ENCODE assay signal across 8 mouse cellular contexts in genomic region chr7:66388621-66389532, GRCm38 (mm10). TPM values are rescaled to one million over a fixed set of nuclear protein-coding genes. Genes with fewer than 3 reads are reported as not detected.
A peak's percentile ranks its signal among the peaks of the same experiment; 100 is the strongest.
DNase-seq lines count a peak whose midpoint lies in the region; ATAC-seq and TF ChIP-seq lines count a peak whose summit lies in the region.

No protein-coding gene starts in this region.

- peak; percentile 93 for DNase-seq in MEL (ENCODE audit: low read depth, low spot score)
- peak; percentile 25 for DNase-seq in cerebellum, adult 11 months
- peak; percentile 59 to 72 for DNase-seq in heart, postnatal 14 days
- peak; percentile 63 to 81 for DNase-seq in kidney, postnatal 4 days
- peak; percentile 55 for DNase-seq in thymus, postnatal 0 days (ENCODE audit: low spot score)

- peak; percentile 59 for TF ChIP-seq RAD21 in MEL (IDR thresholded peaks at IDR 0.05; ENCODE audit: low read depth, low read length)

- H3K27ac ChIP-seq in MEL (ENCODE audit: control insufficient read depth, low read depth, low read length): peak overlapping the region; percentile 61
- no peak overlapping the region for H3K27ac ChIP-seq in forebrain, embryonic 13.5 days
- peak overlapping the region; percentile 42 for H3K27ac ChIP-seq in liver, embryonic 16.5 days (ENCODE audit: low read length)
- H3K27ac ChIP-seq in neural tube, embryonic 12.5 days: no peak overlapping the region

- peak overlapping the region; percentile 89 to 97 for H3K4me3 ChIP-seq in MEL (ENCODE audit: control insufficient read depth in 1 of 2, insufficient read depth in 1 of 2, low read depth in 2 of 2, low read length in 2 of 2)
- peak overlapping the region; percentile 55 for H3K4me3 ChIP-seq in forebrain, embryonic 13.5 days
- H3K4me3 ChIP-seq in liver, embryonic 16.5 days (ENCODE audit: low read depth, low read length): peak overlapping the region; percentile 65
- peak overlapping the region; percentile 40 for H3K4me3 ChIP-seq in neural tube, embryonic 12.5 days

- intact Hi-C loops in heart, postnatal 14 days (cut with DNase I): loop anchor here (1.0 to 2.0 kb wide), 2 partner anchors 46 to 79 kb away; no protein-coding TSS in a partner anchor

- H3K36me3 ChIP-seq in MEL (ENCODE audit: control insufficient read depth in 1 of 2, insufficient read depth in 2 of 2, low read length in 2 of 2): peaks cover 0 to 3% of the 10 kb centered on the region in 2 experiments; a peak in 2 of 4 replicates
- no peaks in the 10 kb centered on the region for H3K36me3 ChIP-seq in forebrain, embryonic 13.5 days (ENCODE audit: poor library complexity, severe bottlenecking)
- no peaks in the 10 kb centered on the region for H3K36me3 ChIP-seq in liver, embryonic 16.5 days (ENCODE audit: control insufficient read depth, insufficient read depth)
- no peaks in the 10 kb centered on the region for H3K36me3 ChIP-seq in neural tube, embryonic 12.5 days

- peak overlapping the region; percentile 97 for H3K4me2 ChIP-seq in forebrain, embryonic 13.5 days
- peak overlapping the region; percentile 77 for H3K4me2 ChIP-seq in liver, embryonic 16.5 days (ENCODE audit: low read depth, low read length)
- peak overlapping the region; percentile 95 for H3K4me2 ChIP-seq in neural tube, embryonic 12.5 days (replicated peaks)

- no peak for TF ChIP-seq POLR2A in MEL (IDR thresholded peaks at IDR 0.05; ENCODE audit: control insufficient read depth in 1 of 2, insufficient read depth in 1 of 2, low read depth in 1 of 2, low read length in 2 of 2, poor library complexity in 1 of 2)

- no peaks in the 10 kb centered on the region for H3K27me3 ChIP-seq in MEL (ENCODE audit: control insufficient read depth in 1 of 2, insufficient read depth in 2 of 2, low read length in 2 of 2)
- H3K27me3 ChIP-seq in forebrain, embryonic 13.5 days: peaks cover 23% of the 10 kb centered on the region
- no peaks in the 10 kb centered on the region for H3K27me3 ChIP-seq in liver, embryonic 16.5 days (ENCODE audit: control insufficient read depth, insufficient read depth, low read depth, low read length)
- 0 out of 2 replicates have a peak, but pooled peaks cover 2% of the 10 kb centered on the region for H3K27me3 ChIP-seq in neural tube, embryonic 12.5 days (replicated peaks)

- peaks cover 14% of the 10 kb centered on the region for H3K79me2 ChIP-seq in MEL (ENCODE audit: control insufficient read depth, insufficient read depth, low read length, poor library complexity)

- peaks cover 0 to 11% of the 10 kb centered on the region in 2 experiments; a peak in 2 of 4 replicates for H3K4me1 ChIP-seq in MEL (ENCODE audit: control insufficient read depth in 1 of 2, insufficient read depth in 2 of 2, low read length in 2 of 2)
- H3K4me1 ChIP-seq in forebrain, embryonic 13.5 days: peaks cover 18% of the 10 kb centered on the region
- peaks cover 7% of the 10 kb centered on the region; the same call in 1 of the 2 replicates for H3K4me1 ChIP-seq in liver, embryonic 16.5 days (ENCODE audit: control insufficient read depth, low read depth, low read length)
- peaks cover 6% of the 10 kb centered on the region; the same call in 1 of the 2 replicates for H3K4me1 ChIP-seq in neural tube, embryonic 12.5 days

- peak; percentile 84 for ATAC-seq in forebrain, embryonic 13.5 days
- ATAC-seq in liver, embryonic 16.5 days (ENCODE audit: low read depth): peak; percentile 57
- peak; percentile 45; the same call in 1 of the 2 replicates for ATAC-seq in neural tube, embryonic 12.5 days (ENCODE audit: low FRiP score, low read depth)

- 9% methylated on average over 28 of the region's 28 CpGs for WGBS in forebrain, embryonic 13.5 days
- WGBS in liver, embryonic 16.5 days (ENCODE audit: insufficient replicate concordance): 13% methylated on average over 28 of the region's 28 CpGs
- WGBS in neural tube, embryonic 12.5 days: 17% methylated on average over 28 of the region's 28 CpGs

- TF ChIP-seq EP300 in MEL (IDR thresholded peaks at IDR 0.05; ENCODE audit: low read depth in 1 of 2, low read length in 2 of 2): no peak

- TF ChIP-seq CTCF in MEL (IDR thresholded peaks at IDR 0.05 in 2 of 3, conservative IDR thresholded peaks at IDR 0.05 in 1 of 3; ENCODE audit: control insufficient read depth in 1 of 3, insufficient read depth in 1 of 3, low read depth in 2 of 3, low read length in 3 of 3, poor library complexity in 1 of 3, severe bottlenecking in 1 of 3): peak; percentile 68 to 73 (median 70)

- H3K9me3 ChIP-seq in MEL (replicated peaks; ENCODE audit: insufficient read depth, low read length): no peaks in the 10 kb centered on the region
- no peaks in the 10 kb centered on the region for H3K9me3 ChIP-seq in forebrain, embryonic 13.5 days (replicated peaks)
- H3K9me3 ChIP-seq in liver, embryonic 16.5 days (replicated peaks; ENCODE audit: control insufficient read depth, low read length): no peaks in the 10 kb centered on the region
- no peaks in the 10 kb centered on the region for H3K9me3 ChIP-seq in neural tube, embryonic 12.5 days

- H3K9ac ChIP-seq in MEL (ENCODE audit: control insufficient read depth, low read depth, low read length, poor library complexity, severe bottlenecking): peak overlapping the region; percentile 95
- H3K9ac ChIP-seq in forebrain, embryonic 13.5 days: peak overlapping the region; percentile 73; the same call in 1 of the 2 replicates
- peak overlapping the region; percentile 57 for H3K9ac ChIP-seq in liver, embryonic 16.5 days (ENCODE audit: low read depth, low read length)
- peak overlapping the region; percentile 36 for H3K9ac ChIP-seq in neural tube, embryonic 12.5 days

TF ChIP-seq in MEL, 35 proteins besides CTCF, POLR2A, EP300 and RAD21:
- TF ChIP-seq MYB (IDR thresholded peaks at IDR 0.05; ENCODE audit: low read depth, low read length) (no peak), MXI1 (IDR thresholded peaks at IDR 0.05; ENCODE audit: low read depth, low read length) (peak; percentile 69), MEF2A (IDR thresholded peaks at IDR 0.05; ENCODE audit: extremely low read depth, insufficient replicate concordance, low read depth, low read length, poor library complexity, severe bottlenecking) (no peak), TBP (IDR thresholded peaks at IDR 0.05; ENCODE audit: low read depth, low read length) (peak; percentile 53; the same call in 1 of the 2 replicates), ZNF384 (IDR thresholded peaks at IDR 0.05; ENCODE audit: low read depth, low read length) (peak; percentile 54), MYC (IDR thresholded peaks at IDR 0.05; ENCODE audit: low read depth, low read length) (0 out of 2 replicates have a peak, but pooled peaks have one; percentile 21), SMC3 (IDR thresholded peaks at IDR 0.05; ENCODE audit: low read depth, low read length) (peak; percentile 64), MAX (IDR thresholded peaks at IDR 0.05; ENCODE audit: low read length) (no peak), ZC3H11A (IDR thresholded peaks at IDR 0.05; ENCODE audit: low read depth, low read length) (peak; percentile 35), CHD1 (IDR thresholded peaks at IDR 0.05; ENCODE audit: low read depth, low read length) (peak; percentile 41; the same call in 1 of the 2 replicates), GATA1 (IDR thresholded peaks at IDR 0.05; ENCODE audit: low read depth, low read length) (no peak), SIN3A (IDR thresholded peaks at IDR 0.05; ENCODE audit: low read length) (peak; percentile 40), TCF12 (IDR thresholded peaks at IDR 0.05; ENCODE audit: low read depth, low read length) (0 out of 2 replicates have a peak, but pooled peaks have one; percentile 5)

RNA-seq across cellular contexts. Expression of gene Lrrk1, which starts 0.7 kb away (rescaled TPM):
- 9.1 and 9.8 TPM in 2 replicates for total RNA-seq in MEL (2012; rRNA removed)
- polyA plus RNA-seq in MEL (2012; ENCODE audit: insufficient read depth in 1 of 2, insufficient read length in 2 of 2, low read depth in 1 of 2, low replicate concordance in 2 of 2, missing spikeins in 1 of 2): 10 to 100 TPM in 1 of 2 experiments, not detected in 1; 19.1 TPM
- 2.0 and 2.1 TPM in 2 replicates for polyA plus RNA-seq in forebrain, embryonic 13.5 days (2015; fragmentation: Nextera tagmentation; extraction: Ambion mirVana)
- 10 to 100 TPM in 1 of 2 experiments, 1 to 10 TPM in 1; 9.1 to 10.5 TPM for total RNA-seq in heart, postnatal 14 days (2021)
- 5.0 and 6.7 TPM in 2 replicates for polyA plus RNA-seq in liver, embryonic 16.5 days (2015; fragmentation: Nextera tagmentation; extraction: Ambion mirVana)
- 7.3 and 8.5 TPM in 2 replicates for polyA plus RNA-seq in neural tube, embryonic 12.5 days (2016; fragmentation: Nextera tagmentation; extraction: Ambion mirVana)
- polyA plus RNA-seq in thymus, postnatal 0 days (2015; fragmentation: Nextera tagmentation; extraction: Ambion mirVana): 9.6 and 10.1 TPM in 2 replicates

RNA-seq across cellular contexts. Expression of gene Gm10974, which starts 23.2 kb away (rescaled TPM):
- not detected in 2 replicates for total RNA-seq in MEL (2012; rRNA removed)
- not detected for polyA plus RNA-seq in MEL (2012; ENCODE audit: insufficient read depth in 1 of 2, insufficient read length in 2 of 2, low read depth in 1 of 2, low replicate concordance in 2 of 2, missing spikeins in 1 of 2)
- not detected in 2 replicates for polyA plus RNA-seq in forebrain, embryonic 13.5 days (2015; fragmentation: Nextera tagmentation; extraction: Ambion mirVana)
- not detected for total RNA-seq in heart, postnatal 14 days (2021)
- polyA plus RNA-seq in liver, embryonic 16.5 days (2015; fragmentation: Nextera tagmentation; extraction: Ambion mirVana): not detected in 2 replicates
- not detected in 2 replicates for polyA plus RNA-seq in neural tube, embryonic 12.5 days (2016; fragmentation: Nextera tagmentation; extraction: Ambion mirVana)
- not detected in 2 replicates for polyA plus RNA-seq in thymus, postnatal 0 days (2015; fragmentation: Nextera tagmentation; extraction: Ambion mirVana)

RNA-seq across cellular contexts. Expression of gene Aldh1a3, which starts 38.4 kb away (rescaled TPM):
- 13.4 and 31.8 TPM in 2 replicates for total RNA-seq in MEL (2012; rRNA removed)
- polyA plus RNA-seq in MEL (2012; ENCODE audit: insufficient read depth in 1 of 2, insufficient read length in 2 of 2, low read depth in 1 of 2, low replicate concordance in 2 of 2, missing spikeins in 1 of 2): 10 to 100 TPM in 1 of 2 experiments, not detected in 1; 43.4 TPM
- 3.4 and 4.6 TPM in 2 replicates for polyA plus RNA-seq in forebrain, embryonic 13.5 days (2015; fragmentation: Nextera tagmentation; extraction: Ambion mirVana)
- 1 to 10 TPM; 1.5 to 1.6 TPM for total RNA-seq in heart, postnatal 14 days (2021)
- 0.73 and 0.78 TPM in 2 replicates for polyA plus RNA-seq in liver, embryonic 16.5 days (2015; fragmentation: Nextera tagmentation; extraction: Ambion mirVana)
- 2.4 and 3.4 TPM in 2 replicates for polyA plus RNA-seq in neural tube, embryonic 12.5 days (2016; fragmentation: Nextera tagmentation; extraction: Ambion mirVana)
- polyA plus RNA-seq in thymus, postnatal 0 days (2015; fragmentation: Nextera tagmentation; extraction: Ambion mirVana): 2.6 and 2.9 TPM in 2 replicates

Comparison
In these comparisons a context has a peak if more than half of its experiments do, and no peak if none do; other contexts are left out.
1. DNase-seq: peak in every context shown above with its lines; median percentile 93 in MEL; 72 in kidney, postnatal 4 days; 66 in heart, postnatal 14 days; 55 in thymus, postnatal 0 days; 25 in cerebellum, adult 11 months.
2. H3K27ac ChIP-seq: peak in MEL (single experiment) and liver, embryonic 16.5 days (single experiment); none in forebrain, embryonic 13.5 days (single experiment) and neural tube, embryonic 12.5 days (single experiment).
3. H3K4me3 ChIP-seq: peak in every context shown above with its lines; median percentile 93 in MEL; 65 in liver, embryonic 16.5 days; 55 in forebrain, embryonic 13.5 days; 40 in neural tube, embryonic 12.5 days.
4. H3K9ac ChIP-seq: peak in every context shown above with its lines; median percentile 95 in MEL; 73 in forebrain, embryonic 13.5 days; 57 in liver, embryonic 16.5 days; 36 in neural tube, embryonic 12.5 days.
5. Peak in every context shown above with its lines, with median percentiles within 50 percentile points of each other: ATAC-seq and H3K4me2 ChIP-seq.